Mouse (Mus musculus) CH12.LX (cell line): ENCODE measurements around the gene Dnmbp. TPM values are rescaled to one million over a fixed set of nuclear protein-coding genes. Genes with fewer than 3 reads are reported as not detected.

ENCODE experiments used
- DNase-seq: peaks from one replicate; pipeline ENCODE4 v3.0.0-alpha.2; 2013; ENCODE audit errors: extremely low read depth
- H3K27ac ChIP-seq: 2 replicates; pipeline ENCODE4 v1.5.1; 2012; ENCODE audit warnings: low read depth, mild to moderate bottlenecking, control low read depth, moderate library complexity; ENCODE audit not compliant: insufficient read depth
- H3K27me3 ChIP-seq: replicated peaks from 2 replicates; pipeline ENCODE3; 2012; ENCODE audit warnings: inconsistent platforms
- H3K36me3 ChIP-seq, 2 experiments: replicated peaks in 1 of 2; 2 replicates each; pipeline versions ENCODE3 to v1.6.1; 2012; ENCODE audit warnings: inconsistent platforms in 1 of 2, low read length in 1 of 2, mild to moderate bottlenecking in 1 of 2, mixed read lengths in 1 of 2, moderate library complexity in 1 of 2; ENCODE audit not compliant: control insufficient read depth in 1 of 2, insufficient read depth in 1 of 2
- H3K4me1 ChIP-seq, 2 experiments: 2 replicates each; pipeline ENCODE4 v1.6.1; 2012; ENCODE audit warnings: inconsistent platforms in 1 of 2, moderate library complexity in 1 of 2; ENCODE audit not compliant: insufficient read depth in 2 of 2, control insufficient read depth in 1 of 2
- H3K4me2 ChIP-seq: 2 replicates; pipeline ENCODE4 v1.6.1; 2012; ENCODE audit warnings: low read depth, mild to moderate bottlenecking, control low read depth; ENCODE audit not compliant: poor library complexity, insufficient read depth, severe bottlenecking
- H3K4me3 ChIP-seq, 3 experiments: fragments of 150-350 bp in 1 of 3; sonication (generic) in 1 of 3; replicated peaks in 1 of 3; 2 replicates each; pipeline versions ENCODE3 to v1.5.1; 2011 to 2012; ENCODE audit warnings: low read depth in 2 of 3, low read length in 2 of 3, mild to moderate bottlenecking in 2 of 3, moderate library complexity in 2 of 3, control low read depth in 1 of 3, improper control_type of control experiment in 1 of 3, inconsistent platforms in 1 of 3, mixed read lengths in 1 of 3; ENCODE audit not compliant: poor library complexity in 1 of 3
- H3K79me2 ChIP-seq: replicated peaks from 2 replicates; pipeline ENCODE4 v1.6.1; 2012; ENCODE audit warnings: mild to moderate bottlenecking, moderate library complexity; ENCODE audit not compliant: control insufficient read depth, poor library complexity, insufficient read depth, severe bottlenecking; ENCODE audit errors: extremely low read depth
- H3K9ac ChIP-seq: 2 replicates; pipeline ENCODE4 v1.6.1; 2012; ENCODE audit warnings: low read depth, mild to moderate bottlenecking, control low read depth, moderate library complexity; ENCODE audit not compliant: insufficient read depth
- H3K9me3 ChIP-seq: replicated peaks from 2 replicates; pipeline ENCODE3; 2012; ENCODE audit warnings: low read length, inconsistent platforms, mixed read lengths
- E2F4 ChIP-seq: IDR thresholded peaks from 2 replicates; pipeline ENCODE4 v1.6.1; 2011; ENCODE audit warnings: low read depth, low read length, improper control_type of control experiment; ENCODE audit not compliant: insufficient replicate concordance
- EP300 ChIP-seq: IDR thresholded peaks from 2 replicates; pipeline ENCODE4 v1.6.1; 2011; ENCODE audit warnings: low read length, improper control_type of control experiment
- GABPA ChIP-seq: IDR thresholded peaks from 2 replicates; pipeline ENCODE4 v1.6.1; 2012; ENCODE audit warnings: low read depth, low read length, improper control_type of control experiment, inconsistent platforms; ENCODE audit not compliant: insufficient replicate concordance
- HCFC1 ChIP-seq: IDR thresholded peaks from 2 replicates; pipeline ENCODE4 v1.6.1; 2012; ENCODE audit warnings: low read depth, mild to moderate bottlenecking, inconsistent platforms, low read length, improper control_type of control experiment
- IRF4 ChIP-seq: IDR thresholded peaks from 2 replicates; pipeline ENCODE4 v1.6.1; 2014; ENCODE audit warnings: low read depth, mild to moderate bottlenecking, inconsistent platforms, low read length, improper control_type of control experiment
- JUN ChIP-seq: IDR thresholded peaks from 2 replicates; pipeline ENCODE4 v1.6.1; 2011; ENCODE audit warnings: low read depth, mild to moderate bottlenecking, low read length, improper control_type of control experiment, moderate library complexity; ENCODE audit not compliant: insufficient read depth
- JUND ChIP-seq: conservative IDR thresholded peaks from 2 replicates; pipeline ENCODE4 v1.6.1; 2011; ENCODE audit warnings: low read depth, low read length, improper control_type of control experiment
- MAX ChIP-seq: IDR thresholded peaks from 2 replicates; pipeline ENCODE4 v1.6.1; 2011; ENCODE audit warnings: low read length, improper control_type of control experiment
- MEF2A ChIP-seq: IDR thresholded peaks from 2 replicates; pipeline ENCODE4 v1.6.1; 2014; ENCODE audit warnings: low read depth, mild to moderate bottlenecking, inconsistent platforms, low read length, improper control_type of control experiment, borderline replicate concordance
- POLR2AphosphoS2 ChIP-seq: IDR thresholded peaks from 2 replicates; pipeline ENCODE4 v1.6.1; 2011; ENCODE audit warnings: low read depth, low read length, improper control_type of control experiment
- RCOR1 ChIP-seq: conservative IDR thresholded peaks from 2 replicates; pipeline ENCODE4 v1.6.1; 2012; ENCODE audit warnings: low read depth, mild to moderate bottlenecking, inconsistent platforms, low read length, improper control_type of control experiment
- SMC3 ChIP-seq: IDR thresholded peaks from 2 replicates; pipeline ENCODE4 v1.6.1; 2011; ENCODE audit warnings: low read depth, low read length, improper control_type of control experiment
- ZNF384 ChIP-seq: IDR thresholded peaks from 2 replicates; pipeline ENCODE4 v1.6.1; 2012; ENCODE audit warnings: low read depth, low read length, improper control_type of control experiment, inconsistent platforms
- dilution Hi-C: fragments of 300-500 bp; cut with MboI; formaldehyde crosslinking; loops from 2 replicates; pipeline ENCODE4 v1.14.3; 2020; ENCODE audit warnings: low sequenced_read_pairs; ENCODE audit not compliant: extremely low pct_unique_long_range_greater_than_20kb, extremely low pct_ligation_motif_present
- in situ Hi-C: fragments of 300-500 bp; cut with MboI; formaldehyde crosslinking; loops from 3 replicates; pipeline ENCODE4 v1.14.3; 2019; ENCODE audit warnings: low sequenced_read_pairs, low pct_ligation_motif_present, low pct_unique_long_range_greater_than_20kb, mixed read lengths
- polyA plus RNA-seq: library from polyadenylated mRNA; unstranded; fragments of >175 nt; gene quantifications from 2 replicates; pipeline ENCODE4 v1.2.1, GENCODE M21; 2012; ENCODE audit warnings: low read depth; ENCODE audit not compliant: insufficient read length
- total RNA-seq, 2 experiments: library from RNA; depleted of rRNA; stranded (reverse); fragments of 300-350 nt in 1 of 2; fragments of >200 nt in 1 of 2; gene quantifications; 2 replicates each; pipeline ENCODE4 v1.2.3; 2012 to 2014

The Dnmbp gene
- total and polyA plus RNA-seq, 3 experiments: 1.8 to 5.4 (median 2.3) TPM

DNA sequence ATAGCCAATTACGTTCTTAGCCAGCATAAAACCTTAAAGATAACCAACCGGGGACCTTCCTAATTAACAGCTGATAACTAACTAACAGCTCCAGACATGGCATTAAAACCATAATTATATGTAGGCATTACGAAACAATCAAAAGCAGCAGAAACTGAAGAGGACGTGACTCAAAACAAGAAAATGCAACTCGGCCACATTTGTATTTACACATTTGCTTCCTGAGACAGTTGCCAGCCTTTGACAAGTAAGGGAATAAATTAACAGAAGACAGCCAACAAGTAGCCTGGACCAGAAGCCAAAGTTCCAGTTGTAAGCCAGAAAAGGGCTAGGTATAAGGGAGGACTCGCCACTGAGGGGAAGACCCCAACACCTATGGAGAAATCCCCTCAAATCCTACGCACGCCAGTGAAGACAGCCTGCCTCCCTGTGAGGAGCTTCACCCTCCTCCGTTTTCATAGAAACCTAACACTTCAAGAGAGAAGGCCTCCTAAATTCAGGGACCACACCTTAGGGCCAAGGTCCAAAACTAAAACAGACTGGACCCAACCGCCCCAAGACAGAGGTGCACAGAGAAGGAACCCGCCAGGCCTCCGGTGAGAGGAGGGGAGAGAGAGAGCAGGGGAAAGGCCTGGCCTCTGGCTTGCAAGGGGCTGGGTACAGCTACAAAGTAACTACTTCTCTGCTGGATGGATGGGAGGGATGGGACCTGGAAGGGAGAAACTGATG is 53.5 kb downstream of the Dnmbp start:
- Histone ChIP-seq H3K79me2 (no peaks in the 10 kb centered on the region), H3K9me3 (peaks cover 1% of the 10 kb centered on the region), H3K4me2 (no peak overlapping the region), H3K36me3 (peaks cover 0 to 27% of the 10 kb centered on the region in 2 experiments), H3K4me1 (peaks cover 0 to 15% of the 10 kb centered on the region in 2 experiments; a peak in 2 of 4 replicates), H3K4me3 (no peak overlapping the region), H3K9ac (no peak overlapping the region), H3K27me3 (no peaks in the 10 kb centered on the region), H3K27ac (no peak overlapping the region)
- in situ Hi-C loops (no loop called here), dilution Hi-C loops (no loop called here)
- TF ChIP-seq MEF2A (no peak), JUN (no peak), GABPA (no peak), JUND (no peak), RCOR1 (no peak), EP300 (no peak), SMC3 (no peak), E2F4 (no peak), IRF4 (no peak), MAX (no peak), ZNF384 (no peak), POLR2AphosphoS2 (no peak)
- DNase-seq: no peak

DNA sequence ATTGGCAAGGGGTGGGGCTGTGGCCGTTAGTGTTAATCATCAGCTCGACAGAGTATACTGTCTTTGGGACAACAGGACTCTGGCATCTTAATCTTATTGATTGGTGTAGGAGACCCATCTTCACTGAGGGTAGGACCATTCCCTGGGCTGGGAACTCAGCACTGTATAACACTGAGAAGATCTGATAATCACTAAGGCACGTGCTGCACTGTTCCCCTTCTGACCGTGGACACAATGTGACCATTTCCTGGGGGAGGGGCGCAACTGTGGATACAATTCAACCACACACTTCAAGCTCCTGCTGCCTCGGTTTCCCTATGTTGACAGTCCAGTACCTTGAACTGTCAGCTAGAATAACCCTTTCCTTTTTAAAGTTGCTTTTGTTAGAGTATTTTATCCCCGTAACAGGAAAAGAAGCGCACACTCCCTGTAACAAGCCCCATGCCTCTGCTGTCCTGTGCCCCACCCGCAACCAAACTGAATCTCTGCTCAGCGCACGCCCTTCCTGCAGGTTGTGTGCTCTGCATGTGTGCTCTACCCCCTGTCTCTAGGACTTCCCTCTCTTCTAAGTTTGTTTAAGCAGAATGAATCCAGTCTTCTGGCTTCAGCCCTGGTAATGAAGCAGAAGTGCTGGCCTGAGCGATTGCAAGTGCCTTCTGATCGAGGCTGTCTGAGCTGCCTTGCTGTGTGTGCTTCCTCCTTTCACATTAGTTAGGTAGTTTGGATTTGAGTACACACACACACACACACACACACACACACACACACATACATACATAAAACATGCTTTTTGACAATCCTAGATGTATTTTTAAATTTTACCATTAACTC is 55.1 kb downstream of the Dnmbp start:
- H3K27ac ChIP-seq: no peak overlapping the region
- H3K79me2 ChIP-seq: no peaks in the 10 kb centered on the region
- H3K4me1 ChIP-seq: peaks cover 0 to 25% of the 10 kb centered on the region in 2 experiments; a peak in 2 of 4 replicates
- peaks cover 3% of the 10 kb centered on the region for H3K9me3 ChIP-seq
- H3K4me3 ChIP-seq: no peak overlapping the region
- DNase-seq: no peak
- H3K9ac ChIP-seq: no peak overlapping the region
- peaks cover 0 to 16% of the 10 kb centered on the region in 2 experiments for H3K36me3 ChIP-seq
- no peak overlapping the region for H3K4me2 ChIP-seq
- in situ Hi-C loops: no loop called here
- no peak for TF ChIP-seq HCFC1
- no peaks in the 10 kb centered on the region for H3K27me3 ChIP-seq
- dilution Hi-C loops: no loop called here
